In genomic region chr11:115336115-115336514, GRCm38 (mm10) we compare ENCODE assay signal across 29 mouse cellular contexts. TPM values are rescaled to one million over a fixed set of nuclear protein-coding genes. Genes with fewer than 3 reads are reported as not detected.
DNase-seq lines count a peak whose midpoint lies in the region; ATAC-seq and TF ChIP-seq lines count a peak whose summit lies in the region.
"Had no signal": no experiment of that assay in that cellular context is flagged by ENCODE, and none has a peak within 500 bp of the region (broad histone marks: within the 10 kb centered on the region; RNA-seq: fewer than 3 reads in every experiment).

No protein-coding gene starts in this region.

- TF ChIP-seq POLR2A in myocyte (IDR thresholded peaks at IDR 0.05; ENCODE audit: insufficient read length, low read depth) = no peak

- H3K4me2 ChIP-seq in kidney, embryonic 14.5 days (replicated peaks; ENCODE audit: low read depth, low read length) = no peak overlapping the region
- H3K4me2 ChIP-seq in myocyte (ENCODE audit: low read depth) = no peak overlapping the region
- H3K4me2 ChIP-seq: heart, embryonic 11.5 days; hindbrain, embryonic 13.5 days; midbrain, embryonic 11.5 days; neural tube, embryonic 15.5 days; stomach, embryonic 15.5 days had no signal

- no peak overlapping the region for H3K9ac ChIP-seq in kidney, embryonic 14.5 days (ENCODE audit: low read depth, low read length)
- H3K9ac ChIP-seq: hindbrain, embryonic 13.5 days; neural tube, embryonic 15.5 days; stomach, embryonic 15.5 days had no signal

- no peak overlapping the region for H3K4me3 ChIP-seq in kidney, embryonic 14.5 days (ENCODE audit: low read length)
- no peak overlapping the region for H3K4me3 ChIP-seq in myocyte
- H3K4me3 ChIP-seq in left cerebral cortex, adult 2 months = no peak overlapping the region
- H3K4me3 ChIP-seq: hindbrain, embryonic 13.5 days; neural tube, embryonic 15.5 days; stomach, embryonic 15.5 days had no signal

- WGBS in kidney, embryonic 14.5 days = 21% methylated on average over 6 of the region's 6 CpGs

- H3K79me2 ChIP-seq in myocyte (ENCODE audit: control insufficient read depth, insufficient read depth) = no peaks in the 10 kb centered on the region

- no peaks in the 10 kb centered on the region for H3K36me3 ChIP-seq in kidney, embryonic 14.5 days (ENCODE audit: control insufficient read depth, insufficient read depth, low read length)
- H3K36me3 ChIP-seq in myocyte (ENCODE audit: control insufficient read depth, insufficient read depth) = no peaks in the 10 kb centered on the region
- H3K36me3 ChIP-seq: hindbrain, embryonic 13.5 days; neural tube, embryonic 15.5 days; stomach, embryonic 15.5 days had no signal

- 0 out of 2 replicates have a peak, but pooled peaks cover 2% of the 10 kb centered on the region for H3K4me1 ChIP-seq in kidney, embryonic 14.5 days (ENCODE audit: control insufficient read depth, insufficient read depth, low read length)

- TF ChIP-seq CTCF in left cerebral cortex, adult 2 months (IDR thresholded peaks at IDR 0.05) = no peak

- H3K9me3 ChIP-seq in kidney, embryonic 14.5 days (ENCODE audit: control insufficient read depth, low read length) = no peaks in the 10 kb centered on the region
- H3K9me3 ChIP-seq: hindbrain, embryonic 13.5 days; neural tube, embryonic 15.5 days; stomach, embryonic 15.5 days had no signal

- H3K27me3 ChIP-seq in kidney, embryonic 14.5 days (ENCODE audit: control insufficient read depth, insufficient read depth, low read length) = peaks cover 51% of the 10 kb centered on the region
- peaks cover 55% of the 10 kb centered on the region for H3K27me3 ChIP-seq in myocyte (ENCODE audit: control insufficient read depth, insufficient read depth, insufficient read length)

- DNase-seq in kidney, postnatal 10 days = peak; percentile 48
- peak; percentile 64 for DNase-seq in embryo, embryonic 10.5 days (ENCODE audit: low spot score)
- DNase-seq in forelimb bud, embryonic 11.5 days (ENCODE audit: low read depth, low spot score) = peak; percentile 57
- no peak for DNase-seq in left cerebral cortex, postnatal 25 days (ENCODE audit: low spot score in 2 of 2)
- no peak for DNase-seq in left cerebral cortex, adult 2 months (ENCODE audit: extremely low spot score in 1 of 2, low spot score in 2 of 2)
- DNase-seq: adrenal gland, postnatal 10 days; cerebellum, adult 2 months; cerebellum, postnatal 36 days; gastrocnemius, postnatal 10 days; heart, adult 11 months; kidney, adult 8-10 months; thymus, adult 18-20 months; thymus, postnatal 36 days had no signal

- H3K27ac ChIP-seq in kidney, embryonic 14.5 days (ENCODE audit: low read depth, low read length) = no peak overlapping the region
- H3K27ac ChIP-seq in left cerebral cortex, adult 2 months = no peak overlapping the region
- H3K27ac ChIP-seq: hindbrain, embryonic 13.5 days; neural tube, embryonic 15.5 days; stomach, embryonic 15.5 days had no signal

- no peak overlapping the region for H3ac ChIP-seq in myocyte (ENCODE audit: control insufficient read depth, insufficient read length)

- ATAC-seq in kidney, embryonic 14.5 days (ENCODE audit: low FRiP score, low TSS enrichment) = no peak
- ATAC-seq: forebrain, embryonic 14.5 days; inflammation-experienced regulatory T-cells, adult 6 months; lung, postnatal 0 days had no signal

- intact Hi-C loops in left cerebral cortex, postnatal 25 days (cut with DNase I) = no loop called here
- intact Hi-C loops in left cerebral cortex, adult 2 months (cut with DNase I) = no loop called here

TF ChIP-seq in myocyte, 11 proteins besides CTCF, POLR2A, EP300 and RAD21:
- no peak for TF ChIP-seq MYOD1 (IDR thresholded peaks at IDR 0.05; ENCODE audit: control insufficient read depth in 1 of 3, insufficient read length in 2 of 3, low read depth in 2 of 3)
- no peak for TF ChIP-seq MAX (IDR thresholded peaks at IDR 0.05; ENCODE audit: low read depth)
- TF ChIP-seq REST (IDR thresholded peaks at IDR 0.05; ENCODE audit: insufficient read depth, insufficient read length) = peak; percentile 66
TF ChIP-seq in myocyte: peak in this region for 1.

RNA-seq across cellular contexts. Expression of gene Otop3, which starts 1.6 kb away (rescaled TPM):
- polyA plus RNA-seq in kidney, embryonic 14.5 days (2014; fragmentation: Nextera tagmentation; extraction: Ambion mirVana) = not detected in 2 replicates
- not detected for polyA plus RNA-seq in myocyte (2012; fragmentation: generic; extraction: Trizol)
- total RNA-seq in left cerebral cortex, postnatal 25 days (2021) = under 1 TPM in 1 of 2 experiments, not detected in 1; 0.14 TPM
- not detected for total RNA-seq in left cerebral cortex, adult 2 months (2021)
- total RNA-seq: gastrocnemius, postnatal 10 days; liver, adult 2 months had no signal
- polyA plus RNA-seq: C2C12; heart, embryonic 11.5 days; heart, postnatal 0 days; inflammation-experienced regulatory T-cells, adult 6 months; liver, adult 2 months; lung, postnatal 0 days had no signal

RNA-seq across cellular contexts. Expression of gene Ush1g, which starts 14.3 kb away (rescaled TPM):
- polyA plus RNA-seq in kidney, embryonic 14.5 days (2014; fragmentation: Nextera tagmentation; extraction: Ambion mirVana) = not detected in 2 replicates
- 0.16 TPM for polyA plus RNA-seq in myocyte (2012; fragmentation: generic; extraction: Trizol)
- total RNA-seq in left cerebral cortex, postnatal 25 days (2021) = under 1 TPM; 0.18 to 0.28 TPM
- total RNA-seq in left cerebral cortex, adult 2 months (2021) = under 1 TPM; 0.36 to 0.44 TPM
- total RNA-seq: midbrain, postnatal 0 days had no signal
- polyA plus RNA-seq: embryonic facial prominence, embryonic 14.5 days; forebrain, embryonic 14.5 days; inflammation-experienced regulatory T-cells, adult 6 months; lung, postnatal 0 days had no signal

RNA-seq across cellular contexts. Expression of gene Otop2, which starts 29.2 kb away (rescaled TPM):
- polyA plus RNA-seq in kidney, embryonic 14.5 days (2014; fragmentation: Nextera tagmentation; extraction: Ambion mirVana) = 0.14 and 0.15 TPM in 2 replicates
- 0.01 TPM for polyA plus RNA-seq in myocyte (2012; fragmentation: generic; extraction: Trizol)
- under 1 TPM; 0.62 to 0.96 TPM for total RNA-seq in left cerebral cortex, postnatal 25 days (2021)
- 1 to 10 TPM; 1.4 to 2.7 TPM for total RNA-seq in left cerebral cortex, adult 2 months (2021)
- total RNA-seq: adrenal gland, postnatal 10 days; gastrocnemius, postnatal 10 days; liver, adult 2 months had no signal
- polyA plus RNA-seq: C2C12; embryonic facial prominence, embryonic 14.5 days; forebrain, embryonic 14.5 days; heart, embryonic 11.5 days; heart, postnatal 0 days; hindbrain, embryonic 13.5 days; inflammation-experienced regulatory T-cells, adult 6 months; liver, adult 2 months; liver, embryonic 16.5 days; lung, postnatal 0 days; midbrain, embryonic 11.5 days had no signal

RNA-seq across cellular contexts. Expression of gene Hid1, which starts 31.4 kb away (rescaled TPM):
- polyA plus RNA-seq in kidney, embryonic 14.5 days (2014; fragmentation: Nextera tagmentation; extraction: Ambion mirVana) = 2.3 and 4.4 TPM in 2 replicates
- polyA plus RNA-seq in myocyte (2012; fragmentation: generic; extraction: Trizol) = 63.1 TPM
- total RNA-seq in left cerebral cortex, postnatal 25 days (2021) = 100 to 1,000 TPM; 108 to 111 TPM
- 100 to 1,000 TPM; 117 to 121 TPM for total RNA-seq in left cerebral cortex, adult 2 months (2021)

RNA-seq across cellular contexts. Expression of gene Fads6, which starts 38.7 kb away (rescaled TPM):
- 0.32 and 0.39 TPM in 2 replicates for polyA plus RNA-seq in kidney, embryonic 14.5 days (2014; fragmentation: Nextera tagmentation; extraction: Ambion mirVana)
- 0.62 TPM for polyA plus RNA-seq in myocyte (2012; fragmentation: generic; extraction: Trizol)
- total RNA-seq in left cerebral cortex, postnatal 25 days (2021) = 10 to 100 TPM in 1 of 2 experiments, 1 to 10 TPM in 1; 9.5 to 10.8 TPM
- total RNA-seq in left cerebral cortex, adult 2 months (2021) = 10 to 100 TPM; 11.4 to 13.5 TPM

Comparison
In these comparisons a context has a peak if more than half of its experiments do, and no peak if none do; other contexts are left out.
1. DNase-seq: peak in kidney, postnatal 10 days (single experiment), embryo, embryonic 10.5 days (single experiment) and forelimb bud, embryonic 11.5 days (single experiment); none in left cerebral cortex, postnatal 25 days (0 of 2) and left cerebral cortex, adult 2 months (0 of 2).